Comparison of ENCODE assay signal across 8 mouse cellular contexts in genomic region chr17:29093110-29093952, GRCm38 (mm10). TPM values are rescaled to one million over a fixed set of nuclear protein-coding genes. Genes with fewer than 3 reads are reported as not detected.
DNase-seq lines count a peak whose midpoint lies in the region; ATAC-seq lines count a peak whose summit lies in the region.

No protein-coding gene starts in this region.

- 6% methylated on average over 36 of the region's 36 CpGs for WGBS in intestine, embryonic 14.5 days

- peak; percentile 95 for DNase-seq in adrenal gland, adult 2 months
- peak; percentile 88 for DNase-seq in embryo, embryonic 10.5 days (ENCODE audit: low spot score)
- DNase-seq in gastrocnemius, postnatal 14 days, result peak; percentile 86
- DNase-seq in intestine, embryonic 14.5 days (ENCODE audit: low spot score), result peak; percentile 90
- peak; percentile 71 to 85 for DNase-seq in left cerebral cortex, postnatal 25 days (ENCODE audit: low spot score in 2 of 2)
- peak; percentile 85 for DNase-seq in mesoderm, embryonic 11.5 days (ENCODE audit: low read depth, low spot score)
- peak; percentile 67 to 76 for DNase-seq in right cerebral cortex, postnatal 36 days (ENCODE audit: low spot score in 2 of 2)
- peak; percentile 91 for DNase-seq in yolk sac, embryonic 10.5 days (ENCODE audit: low spot score)

- H3K27ac ChIP-seq in intestine, embryonic 14.5 days (ENCODE audit: low read depth), result no peak overlapping the region

- peak; percentile 87 for ATAC-seq in intestine, embryonic 14.5 days (replicated peaks; ENCODE audit: low FRiP score, low TSS enrichment, low read depth)

- peak overlapping the region; percentile 88 for H3K4me2 ChIP-seq in intestine, embryonic 14.5 days (ENCODE audit: low read length)

- H3K9ac ChIP-seq in intestine, embryonic 14.5 days (ENCODE audit: low read length), result peak overlapping the region; percentile 48

- H3K4me3 ChIP-seq in intestine, embryonic 14.5 days (ENCODE audit: low read depth, low read length), result peak overlapping the region; percentile 48

- intact Hi-C loops in gastrocnemius, postnatal 14 days (cut with DNase I; ENCODE audit: low total_unique reads), result no loop called here
- intact Hi-C loops in left cerebral cortex, postnatal 25 days (cut with DNase I), result loop anchor here (2.0 to 5.0 kb wide), 2 partner anchors 15 to 154 kb away; no protein-coding TSS in a partner anchor

- peaks cover 17% of the 10 kb centered on the region for H3K4me1 ChIP-seq in intestine, embryonic 14.5 days (replicated peaks; ENCODE audit: control insufficient read depth, insufficient read depth, low read length)

- H3K36me3 ChIP-seq in intestine, embryonic 14.5 days (ENCODE audit: control insufficient read depth, insufficient read depth, low read length), result no peaks in the 10 kb centered on the region

- H3K9me3 ChIP-seq in intestine, embryonic 14.5 days (ENCODE audit: control insufficient read depth, low read length), result no peaks in the 10 kb centered on the region

- H3K27me3 ChIP-seq in intestine, embryonic 14.5 days (replicated peaks; ENCODE audit: control insufficient read depth, insufficient read depth, low read length), result peaks cover 15% of the 10 kb centered on the region

RNA-seq across cellular contexts. Expression of gene Cdkn1a, which starts 2.6 kb away (rescaled TPM):
- total RNA-seq in adrenal gland, adult 2 months (2021), result 100 to 1,000 TPM in 1 of 2 experiments, 10 to 100 TPM in 1; 36.4 to 108 TPM
- polyA plus RNA-seq in adrenal gland, adult 2 months (2012; rRNA removed), result 32.2 and 33.7 TPM in 2 replicates
- total RNA-seq in gastrocnemius, postnatal 14 days (2021), result 10 to 100 TPM; 24.1 to 70.7 TPM
- 55.5 and 75.7 TPM in 2 replicates for polyA plus RNA-seq in intestine, embryonic 14.5 days (2014; fragmentation: Nextera tagmentation; extraction: Ambion mirVana)
- 10 to 100 TPM; 36.0 to 54.2 TPM for total RNA-seq in left cerebral cortex, postnatal 25 days (2021)

RNA-seq across cellular contexts. Expression of gene Rab44, which starts 20.6 kb away (rescaled TPM):
- under 1 TPM; 0.14 to 0.62 TPM for total RNA-seq in adrenal gland, adult 2 months (2021)
- 0.30 and 0.31 TPM in 2 replicates for polyA plus RNA-seq in adrenal gland, adult 2 months (2012; rRNA removed)
- 1 to 10 TPM; 1.2 to 1.6 TPM for total RNA-seq in gastrocnemius, postnatal 14 days (2021)
- 0.26 and 0.71 TPM in 2 replicates for polyA plus RNA-seq in intestine, embryonic 14.5 days (2014; fragmentation: Nextera tagmentation; extraction: Ambion mirVana)
- under 1 TPM in 1 of 2 experiments, not detected in 1; 0.14 TPM for total RNA-seq in left cerebral cortex, postnatal 25 days (2021)
